Mouse (Mus musculus) embryonic facial prominence, embryonic 13.5 days (tissue): ENCODE measurements around the gene Tuba1b. TPM values are rescaled to one million over a fixed set of nuclear protein-coding genes. Genes with fewer than 3 reads are reported as not detected.
"Not testable (repeated sequence)": the region's sequence is repeated elsewhere in the genome, so short reads cannot be mapped to it uniquely, and the experiment has no call there.

Experiments used
- ATAC-seq: fragments of 200-750 bp; cut with Nextera tagmentation; 2 replicates; pipeline ENCODE4 v1.8.0; 2017; ENCODE audit warnings: low read depth; ENCODE audit not compliant: insufficient number of reproducible peaks, insufficient read depth, low FRiP score, low TSS enrichment
- H3K27ac ChIP-seq: fragments of 300-500 bp; sonication (generic); 2 replicates; pipeline ENCODE4 v1.5.1; 2015; ENCODE audit warnings: moderate library complexity, mild to moderate bottlenecking, inconsistent platforms
- H3K27me3 ChIP-seq: fragments of 300-500 bp; sonication (generic); 2 replicates; pipeline ENCODE4 v1.6.1; 2015; ENCODE audit warnings: mild to moderate bottlenecking, inconsistent platforms
- H3K36me3 ChIP-seq: fragments of 300-500 bp; sonication (generic); 2 replicates; pipeline ENCODE4 v1.6.1; 2015; ENCODE audit warnings: mild to moderate bottlenecking, inconsistent platforms
- H3K4me1 ChIP-seq: fragments of 300-500 bp; sonication (generic); 2 replicates; pipeline ENCODE4 v1.6.1; 2015; ENCODE audit warnings: inconsistent platforms
- H3K4me2 ChIP-seq: fragments of 300-500 bp; sonication (generic); 2 replicates; pipeline ENCODE4 v1.6.1; 2015; ENCODE audit warnings: moderate library complexity, mild to moderate bottlenecking, inconsistent platforms
- H3K4me3 ChIP-seq: fragments of 300-500 bp; sonication (generic); 2 replicates; pipeline ENCODE4 v1.5.1; 2015; ENCODE audit warnings: mild to moderate bottlenecking, inconsistent platforms
- H3K9ac ChIP-seq: fragments of 300-500 bp; sonication (generic); 2 replicates; pipeline ENCODE4 v1.6.1; 2015; ENCODE audit warnings: mild to moderate bottlenecking, inconsistent platforms
- H3K9me3 ChIP-seq: fragments of 300-500 bp; sonication (generic); 2 replicates; pipeline ENCODE4 v1.6.1; 2016; ENCODE audit warnings: inconsistent platforms
- WGBS: fragments of 180-500 bp; shearing (Covaris S2); methylation state at CpG from one replicate; pipeline ENCODE4 v1.1.7; 2015; ENCODE audit warnings: mixed read lengths; 5-methylcytosine and 5-hydroxymethylcytosine counted together
- polyA plus RNA-seq: library from polyadenylated mRNA; unstranded; fragments of >200 nt; fragmentation: Nextera tagmentation; extraction: Ambion mirVana; gene quantifications from 2 replicates; pipeline ENCODE4 v1.2.1, GENCODE M21; 2015

The Tuba1b gene
- polyA plus RNA-seq, 1 experiment from 2014 or later: 1,651 TPM

- Histone ChIP-seq H3K27ac (peak overlapping the region; percentile 99), H3K27me3 (no peaks in the 10 kb centered on the region), H3K4me1 (peaks cover 18% of the 10 kb centered on the region), H3K9me3 (no peaks in the 10 kb centered on the region), H3K36me3 (peaks cover 14% of the 10 kb centered on the region), H3K9ac (peak overlapping the region; percentile 95), H3K4me3 (peak overlapping the region; percentile 77), H3K4me2 (peak overlapping the region; percentile 77)
- WGBS: under 1% methylated on average over 41 of the region's 41 CpGs
- ATAC-seq: peak; percentile 77
Measured at GRCm38 (mm10) chr15:98952751-98953400, 18.5 kb upstream of the Tuba1b start.

- Histone ChIP-seq H3K27me3 (no peaks in the 10 kb centered on the region), H3K4me1 (peaks cover 18% of the 10 kb centered on the region), H3K27ac (peak overlapping the region; percentile 81), H3K4me2 (peak overlapping the region; percentile 77), H3K9me3 (no peaks in the 10 kb centered on the region), H3K9ac (peak overlapping the region; percentile 95), H3K36me3 (peaks cover 14% of the 10 kb centered on the region), H3K4me3 (peak overlapping the region; percentile 77)
- WGBS: 15% methylated on average over 5 of the region's 5 CpGs
- no peak for ATAC-seq
Measured at GRCm38 (mm10) chr15:98952063-98952455, 17.7 kb upstream of the Tuba1b start.

DNA sequence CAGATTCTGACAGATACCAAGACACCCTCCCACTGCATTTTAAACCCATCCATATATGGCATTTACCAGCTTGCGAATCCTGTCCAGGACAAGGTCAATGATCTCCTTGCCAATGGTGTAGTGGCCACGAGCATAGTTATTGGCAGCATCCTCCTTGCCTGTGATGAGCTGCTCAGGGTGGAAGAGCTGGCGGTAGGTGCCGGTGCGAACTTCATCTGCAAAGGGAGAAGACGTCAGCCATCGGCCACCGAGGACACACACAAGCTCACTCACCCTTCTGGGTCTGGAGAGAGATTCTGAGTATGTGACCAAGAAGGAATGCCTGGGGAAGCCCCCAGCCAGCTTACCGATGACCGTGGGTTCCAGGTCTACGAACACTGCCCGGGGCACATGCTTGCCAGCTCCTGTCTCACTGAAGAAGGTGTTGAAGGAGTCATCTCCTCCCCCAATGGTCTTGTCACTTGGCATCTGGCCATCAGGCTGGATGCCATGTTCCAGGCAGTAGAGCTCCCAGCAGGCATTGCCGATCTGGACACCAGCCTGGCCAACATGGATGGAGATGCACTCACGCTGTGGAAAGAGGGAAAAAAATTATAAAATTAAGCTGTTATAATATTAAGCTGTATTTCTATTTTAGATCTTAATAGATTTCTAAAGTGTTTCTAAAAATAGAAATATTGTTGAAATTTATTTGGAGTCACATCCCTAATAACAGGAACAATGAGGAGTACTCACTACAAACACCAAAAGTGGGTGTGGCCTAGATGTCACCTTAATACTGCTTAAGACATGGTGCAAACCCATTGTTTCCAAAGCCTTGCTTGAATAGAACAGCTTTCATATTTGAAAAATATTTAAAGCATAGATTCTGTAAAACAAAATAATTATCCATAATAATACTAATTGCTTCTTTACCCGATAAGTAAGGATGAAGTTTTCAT, 17.0 kb upstream of the Tuba1b start:
- H3K36me3 ChIP-seq: peaks cover 14% of the 10 kb centered on the region
- H3K27me3 ChIP-seq, H3K9me3 ChIP-seq, ATAC-seq: not testable (repeated sequence)
- peaks cover 18% of the 10 kb centered on the region for H3K4me1 ChIP-seq
- H3K9ac ChIP-seq: peak overlapping the region; percentile 95
- H3K4me2 ChIP-seq: peak overlapping the region; percentile 77
- H3K27ac ChIP-seq: peak overlapping the region; percentile 81; the same call in 1 of the 2 replicates
- 86% methylated on average over 11 of the region's 15 CpGs for WGBS
- H3K4me3 ChIP-seq: peak overlapping the region; percentile 77

GRCm38 (mm10) chr15:98949607-98949892, 15.2 kb upstream of the Tuba1b start:
- H3K27me3 ChIP-seq: no peaks in the 10 kb centered on the region
- no peak overlapping the region for H3K4me2 ChIP-seq
- no peak overlapping the region for H3K27ac ChIP-seq
- no peak overlapping the region for H3K9ac ChIP-seq
- H3K9me3 ChIP-seq: 0 out of 2 replicates have a peak, but pooled peaks cover 3% of the 10 kb centered on the region
- no peak overlapping the region for H3K4me3 ChIP-seq
- no peak for ATAC-seq
- peaks cover 14% of the 10 kb centered on the region for H3K36me3 ChIP-seq
- H3K4me1 ChIP-seq: peaks cover 13% of the 10 kb centered on the region
- WGBS: 65% methylated on average over 3 of the region's 3 CpGs

GRCm38 (mm10) chr15:98948857-98949606, 14.7 kb upstream of the Tuba1b start:
- H3K9ac ChIP-seq: no peak overlapping the region
- no peak for ATAC-seq
- no peak overlapping the region for H3K27ac ChIP-seq
- H3K36me3 ChIP-seq: peaks cover 14% of the 10 kb centered on the region
- peaks cover 9% of the 10 kb centered on the region for H3K4me1 ChIP-seq
- no peak overlapping the region for H3K4me2 ChIP-seq
- H3K4me3 ChIP-seq: no peak overlapping the region
- no peaks in the 10 kb centered on the region for H3K27me3 ChIP-seq
- H3K9me3 ChIP-seq: 0 out of 2 replicates have a peak, but pooled peaks cover 5% of the 10 kb centered on the region
- WGBS: 70% methylated on average over 6 of the region's 6 CpGs

DNA sequence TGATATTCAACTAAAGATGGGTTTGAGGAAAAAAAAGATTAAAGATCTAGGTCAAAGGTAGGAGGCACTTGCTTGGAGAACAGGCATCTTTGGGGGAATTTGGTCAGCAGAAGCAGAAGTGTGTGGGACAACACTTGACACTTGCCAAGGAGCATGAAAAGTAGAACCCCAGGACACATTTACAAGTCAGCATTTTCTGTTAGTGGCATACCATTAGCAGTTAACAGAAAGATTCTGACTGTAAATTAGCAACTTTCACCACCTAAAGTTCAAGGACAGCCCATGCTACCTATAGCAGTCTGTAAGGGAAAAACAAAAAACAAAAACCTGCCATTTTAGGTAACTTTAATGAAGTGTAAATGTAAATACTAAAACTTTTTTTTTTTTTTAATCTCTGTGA, 14.0 kb upstream of the Tuba1b start:
- no peak overlapping the region for H3K4me2 ChIP-seq
- H3K27ac ChIP-seq: no peak overlapping the region
- peaks cover 7% of the 10 kb centered on the region for H3K4me1 ChIP-seq
- H3K27me3 ChIP-seq: no peaks in the 10 kb centered on the region
- peaks cover 14% of the 10 kb centered on the region for H3K36me3 ChIP-seq
- H3K4me3 ChIP-seq: no peak overlapping the region
- H3K9me3 ChIP-seq: 0 out of 2 replicates have a peak, but pooled peaks cover 5% of the 10 kb centered on the region
- no peak overlapping the region for H3K9ac ChIP-seq
- no peak for ATAC-seq

GRCm38 (mm10) chr15:98947884-98948283, 13.5 kb upstream of the Tuba1b start:
- no peak overlapping the region for H3K27ac ChIP-seq
- WGBS: 45% methylated on average over 3 of the region's 3 CpGs
- ATAC-seq: no peak

DNA sequence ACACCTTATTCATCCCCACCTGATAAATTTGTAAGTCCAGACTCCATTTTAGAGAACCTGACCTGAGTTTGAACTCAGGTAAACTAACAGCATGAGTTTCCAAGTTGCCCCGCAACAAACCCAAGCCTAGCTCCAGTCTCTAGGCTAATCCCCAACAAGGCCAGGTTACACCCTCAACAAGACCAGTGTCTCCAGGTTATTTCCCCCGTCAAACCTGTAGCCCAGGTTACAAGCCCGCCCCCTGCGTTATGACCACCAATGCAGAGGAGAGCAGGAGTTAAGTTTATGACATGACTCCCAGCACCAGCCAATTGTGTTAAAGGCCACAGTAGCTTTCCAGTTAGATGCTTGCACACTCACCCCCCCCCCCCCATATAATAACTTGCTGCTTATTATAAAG, 8.8 kb upstream of the Tuba1b start:
- no peaks in the 10 kb centered on the region for H3K36me3 ChIP-seq
- no peak overlapping the region for H3K4me2 ChIP-seq
- H3K4me1 ChIP-seq: no peaks in the 10 kb centered on the region
- H3K9ac ChIP-seq: no peak overlapping the region
- 0 out of 2 replicates have a peak, but pooled peaks cover 5% of the 10 kb centered on the region for H3K9me3 ChIP-seq
- 67% methylated on average over 4 of the region's 4 CpGs for WGBS
- no peaks in the 10 kb centered on the region for H3K27me3 ChIP-seq
- H3K27ac ChIP-seq: no peak overlapping the region
- no peak for ATAC-seq
- H3K4me3 ChIP-seq: no peak overlapping the region

More at GRCm38 (mm10) chr15:98947884-98948283, 13.5 kb upstream of the Tuba1b start:
- peaks cover 14% of the 10 kb centered on the region for H3K36me3 ChIP-seq
- H3K9me3 ChIP-seq: 0 out of 2 replicates have a peak, but pooled peaks cover 5% of the 10 kb centered on the region
- H3K27me3 ChIP-seq: no peaks in the 10 kb centered on the region
- H3K9ac ChIP-seq: no peak overlapping the region
- peaks cover 7% of the 10 kb centered on the region for H3K4me1 ChIP-seq
- H3K4me2 ChIP-seq: no peak overlapping the region
- no peak overlapping the region for H3K4me3 ChIP-seq

DNA sequence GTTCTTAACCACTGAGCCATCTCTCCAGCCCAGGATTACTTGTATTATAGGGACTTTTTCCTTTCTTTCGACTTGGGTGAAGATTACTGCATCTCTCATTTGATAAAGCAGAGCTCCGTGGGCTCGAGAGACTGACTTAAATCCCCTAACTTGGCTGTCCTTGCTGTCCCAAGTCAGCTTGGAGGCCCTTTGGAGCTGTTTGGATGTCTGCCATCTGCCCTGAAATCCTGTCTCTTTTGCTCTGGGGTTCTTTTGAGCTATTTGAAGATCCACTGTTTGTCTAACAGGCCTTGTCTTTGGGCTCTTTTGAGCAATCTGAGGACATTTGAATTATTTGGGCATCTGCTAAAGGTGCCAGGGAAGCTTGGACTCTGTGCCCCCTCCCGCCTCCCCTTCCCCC, 7.7 kb upstream of the Tuba1b start:
- WGBS: 83% methylated on average over 4 of the region's 4 CpGs
- no peak overlapping the region for H3K27ac ChIP-seq
- no peak for ATAC-seq
- 0 out of 2 replicates have a peak, but pooled peaks cover 5% of the 10 kb centered on the region for H3K9me3 ChIP-seq
- H3K4me1 ChIP-seq: no peaks in the 10 kb centered on the region
- no peak overlapping the region for H3K4me3 ChIP-seq
- no peak overlapping the region for H3K9ac ChIP-seq
- no peak overlapping the region for H3K4me2 ChIP-seq
- H3K27me3 ChIP-seq: no peaks in the 10 kb centered on the region
- H3K36me3 ChIP-seq: no peaks in the 10 kb centered on the region

DNA sequence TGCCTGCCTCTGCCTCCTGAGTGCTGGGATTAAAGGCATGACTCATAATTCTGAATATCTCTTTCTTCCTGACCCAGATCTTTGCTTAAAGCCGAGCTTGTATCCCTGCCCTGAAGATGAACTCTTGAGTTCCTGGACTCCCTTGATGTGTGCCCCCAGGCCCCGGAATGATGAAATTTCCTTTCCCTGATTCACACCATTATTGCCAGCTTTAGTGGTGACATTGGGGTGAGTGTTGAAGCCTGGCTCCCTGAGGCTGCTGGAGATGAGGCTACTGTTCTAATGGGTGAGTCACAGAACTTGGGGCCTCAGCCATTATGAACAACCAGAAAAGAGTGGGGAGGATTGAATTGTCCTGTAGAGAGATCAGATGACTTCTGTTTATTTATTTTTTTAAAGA, 7.2 kb upstream of the Tuba1b start:
- ATAC-seq: no peak
- H3K27ac ChIP-seq: no peak overlapping the region
- 72% methylated on average over 2 of the region's 2 CpGs for WGBS

DNA sequence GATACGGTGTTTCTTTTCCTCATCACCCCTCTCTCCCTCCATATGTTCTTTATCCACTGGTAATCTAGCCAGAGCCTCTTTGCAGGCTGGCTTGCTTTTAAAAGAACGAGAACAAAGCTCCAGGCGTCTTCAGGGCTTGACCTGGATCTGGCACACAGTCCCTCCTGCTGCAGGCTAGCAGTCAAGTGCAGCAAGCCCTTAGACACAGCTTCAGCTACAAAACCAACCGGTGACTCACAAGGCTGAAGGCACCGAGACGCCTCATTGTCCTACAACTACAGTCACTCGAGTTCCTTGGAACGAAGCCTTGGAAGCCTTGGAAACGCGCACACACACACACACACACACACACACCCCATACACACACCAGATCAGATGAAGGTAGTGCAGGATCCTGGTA, 6.5 kb upstream of the Tuba1b start:
- Histone ChIP-seq H3K4me3 (no peak overlapping the region), H3K9ac (no peak overlapping the region), H3K4me2 (no peak overlapping the region), H3K27ac (no peak overlapping the region), H3K36me3 (no peaks in the 10 kb centered on the region), H3K4me1 (peaks cover 1% of the 10 kb centered on the region), H3K27me3 (no peaks in the 10 kb centered on the region), H3K9me3 (0 out of 2 replicates have a peak, but pooled peaks cover 5% of the 10 kb centered on the region)
- ATAC-seq: no peak
- WGBS: 70% methylated on average over 10 of the region's 10 CpGs

More for the DNA sequence above, 7.2 kb upstream of the Tuba1b start:
- Histone ChIP-seq H3K9ac (no peak overlapping the region), H3K36me3 (no peaks in the 10 kb centered on the region), H3K4me1 (no peaks in the 10 kb centered on the region), H3K4me2 (no peak overlapping the region), H3K27me3 (no peaks in the 10 kb centered on the region), H3K9me3 (0 out of 2 replicates have a peak, but pooled peaks cover 5% of the 10 kb centered on the region), H3K4me3 (no peak overlapping the region)
